Mouse (Mus musculus) lung, adult 2 months (tissue): ENCODE data around the gene Lrrc30. TPM values are rescaled to one million over a fixed set of nuclear protein-coding genes. Genes with fewer than 3 reads are reported as not detected.
A peak's percentile ranks its signal among the peaks of the same experiment; 100 is the strongest.

Experiments used
- DNase-seq: peaks from one replicate; pipeline ENCODE4 v3.0.0; 2022
- H3K4me1 ChIP-seq: fragments of 200-500 bp; 2 replicates; pipeline ENCODE4 v1.6.1; 2011; ENCODE audit warnings: low read length; ENCODE audit not compliant: control insufficient read depth, insufficient read depth
- H3K4me3 ChIP-seq: fragments of 200-500 bp; replicated peaks from 2 replicates; pipeline ENCODE3; 2011; ENCODE audit warnings: low read depth, mild to moderate bottlenecking, control low read depth, low read length; ENCODE audit errors: extremely low read depth
- CTCF ChIP-seq: fragments of 200-500 bp; IDR thresholded peaks from 2 replicates; pipeline ENCODE4 v1.5.1; 2011; ENCODE audit warnings: mild to moderate bottlenecking, low read length, control low read depth; ENCODE audit not compliant: insufficient read depth
- POLR2A ChIP-seq: fragments of 200-500 bp; IDR thresholded peaks from 2 replicates; pipeline ENCODE4 v1.6.1; 2011; ENCODE audit warnings: low read depth, mild to moderate bottlenecking, control low read depth, low read length, borderline replicate concordance; ENCODE audit errors: extremely low read depth
- WGBS: fragments of 180-500 bp; shearing (Covaris S2); methylation state at CpG from one replicate; pipeline ENCODE4 v1.1.7; 2018; 5-methylcytosine and 5-hydroxymethylcytosine counted together
- polyA plus RNA-seq: library from polyadenylated mRNA; depleted of rRNA; stranded (reverse); fragments of >200 nt; gene quantifications from 2 replicates; pipeline ENCODE4 v1.2.3, GENCODE M21; 2012; rRNA removed

Lrrc30 gene
- polyA plus RNA-seq = not detected in 2 replicates

DNA sequence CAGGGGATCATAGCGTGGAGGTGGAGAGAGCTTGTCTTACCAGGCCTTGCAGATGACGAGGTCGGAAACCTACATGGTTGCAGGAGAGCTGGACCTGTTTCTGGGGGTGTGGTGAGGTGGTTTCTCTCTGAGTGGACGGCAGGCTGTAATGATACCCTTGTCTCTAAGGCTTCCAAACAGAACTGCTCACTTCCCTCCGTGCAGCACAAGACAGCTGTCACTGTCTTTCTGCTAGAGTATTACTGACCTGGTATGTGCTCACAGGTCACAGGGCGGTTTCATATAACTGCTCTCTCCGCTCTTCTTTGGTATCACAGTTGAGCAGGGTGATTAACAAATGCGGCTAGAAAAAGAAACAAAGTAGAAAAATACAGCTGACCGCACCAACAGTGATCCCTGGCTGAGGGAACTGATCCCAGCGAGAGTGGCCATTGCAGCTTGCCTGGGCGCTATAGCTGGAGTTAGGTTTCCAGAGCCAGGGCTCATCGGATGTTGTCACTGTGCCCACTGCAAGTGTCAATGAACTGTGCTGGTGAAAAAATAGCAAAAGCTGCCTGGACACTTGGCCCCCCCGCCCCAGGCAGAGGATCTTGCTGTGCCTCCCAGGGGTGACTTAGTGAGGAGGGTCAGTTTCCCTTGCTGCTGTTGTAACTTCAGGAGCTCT lies at the start of gene Lrrc30:
Gene Lrrc30, minus strand, starts transcription at position 48 of the 664 bp plus-strand sequence.
- WGBS = 73% methylated on average over 13 of the region's 13 CpGs
- Histone ChIP-seq H3K4me3 (no peak within 1 kb of the TSS), H3K4me1 (no peaks in the 10 kb centered on the region)
- TF ChIP-seq CTCF (no peak), POLR2A (no peak)
- DNase-seq = no peak

DNA sequence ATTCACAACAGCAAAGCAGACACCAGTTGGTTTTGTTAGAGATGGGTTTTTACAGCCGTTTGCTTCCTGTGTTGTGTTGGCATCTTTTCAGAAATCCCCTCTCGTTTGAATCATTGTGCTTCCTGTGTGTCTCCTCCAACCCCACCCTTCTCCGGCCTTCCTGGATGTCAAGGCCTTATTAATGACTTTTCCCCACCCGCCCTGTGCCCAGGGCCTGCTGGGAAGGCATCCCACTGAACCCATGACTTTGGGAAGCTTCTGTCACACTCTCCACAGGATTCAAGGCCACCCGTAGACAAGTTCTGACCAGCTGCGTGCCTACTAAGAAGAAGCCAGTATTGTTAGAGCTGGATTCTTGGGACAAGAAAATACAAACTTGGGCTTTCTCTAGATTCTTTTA lies 48.6 kb upstream of the Lrrc30 start:
- WGBS = 46% methylated on average over 6 of the region's 6 CpGs

DNA sequence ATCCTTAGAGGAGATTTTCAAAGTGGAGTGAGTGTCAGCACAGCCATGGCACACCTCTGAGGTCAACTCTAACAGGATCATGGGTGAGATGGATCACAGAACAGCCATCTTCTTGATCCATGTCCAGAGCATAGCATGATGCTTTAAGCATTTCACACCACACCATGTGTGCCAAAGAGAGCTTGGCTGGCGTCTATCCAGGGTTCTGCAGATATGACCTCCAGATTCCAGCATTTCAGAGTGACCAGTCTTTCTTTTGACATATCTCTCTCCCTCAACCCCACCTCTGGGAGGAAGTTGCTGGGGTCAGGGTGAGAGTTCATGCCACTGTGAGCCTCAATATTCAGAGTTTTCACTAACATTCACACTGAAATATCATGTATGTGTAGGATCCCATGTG lies 46.1 kb upstream of the Lrrc30 start:
- Histone ChIP-seq H3K4me1 (no peaks in the 10 kb centered on the region), H3K4me3 (no peak overlapping the region)
- 82% methylated on average over 1 of the region's 1 CpGs for WGBS
- TF ChIP-seq CTCF (no peak), POLR2A (no peak)
- no peak for DNase-seq

More for the DNA sequence above, 48.6 kb upstream of the Lrrc30 start:
- DNase-seq = no peak
- no peak for TF ChIP-seq CTCF
- TF ChIP-seq POLR2A = no peak
- Histone ChIP-seq H3K4me1 (no peaks in the 10 kb centered on the region), H3K4me3 (no peak overlapping the region)

DNA sequence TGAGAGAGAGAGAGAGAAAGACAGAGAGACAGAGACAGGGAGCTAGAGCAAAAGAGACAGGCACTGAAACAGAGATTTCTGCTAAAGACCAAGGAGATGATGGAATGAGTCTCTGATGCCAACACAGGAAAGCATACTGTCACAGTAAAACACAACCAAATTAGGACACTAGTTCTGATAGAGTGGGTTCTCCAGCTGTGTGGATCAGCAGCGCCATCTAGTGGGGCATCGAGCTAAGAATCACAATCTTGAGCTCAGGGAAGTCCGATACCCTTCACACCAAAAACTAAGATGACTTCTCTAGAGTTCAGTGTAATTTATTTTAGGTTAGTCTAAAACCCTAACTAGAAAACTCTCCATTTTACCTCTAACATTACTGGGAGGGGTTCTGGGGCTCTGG lies 35.5 kb upstream of the Lrrc30 start:
- peak; percentile 91 for TF ChIP-seq CTCF
- TF ChIP-seq POLR2A = no peak
- peak; percentile 49 for DNase-seq
- 7% methylated on average over 3 of the region's 3 CpGs for WGBS
- Histone ChIP-seq H3K4me1 (no peaks in the 10 kb centered on the region), H3K4me3 (no peak overlapping the region)

DNA sequence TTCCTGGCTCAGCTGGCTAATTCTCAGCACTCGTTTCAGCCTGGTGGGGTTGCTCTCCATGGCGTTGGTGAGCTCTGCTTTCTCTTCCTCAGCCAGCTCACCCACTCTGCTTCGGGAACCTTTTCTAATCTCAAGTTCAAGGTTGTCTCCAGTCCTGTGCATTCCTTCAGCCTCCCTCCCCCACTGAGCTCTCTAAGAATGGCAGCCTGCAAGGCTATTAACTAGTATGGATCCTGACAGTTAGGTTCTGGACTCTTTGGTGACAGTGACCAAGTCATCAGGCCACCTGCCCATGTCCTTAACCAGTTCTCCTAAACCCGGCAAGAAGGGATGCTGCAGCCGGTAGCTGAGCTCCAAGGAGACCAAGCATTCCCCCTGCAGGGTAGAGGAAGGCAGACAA lies 34.5 kb upstream of the Lrrc30 start:
- no peak for DNase-seq
- WGBS = 68% methylated on average over 5 of the region's 5 CpGs
- TF ChIP-seq CTCF = no peak

DNA sequence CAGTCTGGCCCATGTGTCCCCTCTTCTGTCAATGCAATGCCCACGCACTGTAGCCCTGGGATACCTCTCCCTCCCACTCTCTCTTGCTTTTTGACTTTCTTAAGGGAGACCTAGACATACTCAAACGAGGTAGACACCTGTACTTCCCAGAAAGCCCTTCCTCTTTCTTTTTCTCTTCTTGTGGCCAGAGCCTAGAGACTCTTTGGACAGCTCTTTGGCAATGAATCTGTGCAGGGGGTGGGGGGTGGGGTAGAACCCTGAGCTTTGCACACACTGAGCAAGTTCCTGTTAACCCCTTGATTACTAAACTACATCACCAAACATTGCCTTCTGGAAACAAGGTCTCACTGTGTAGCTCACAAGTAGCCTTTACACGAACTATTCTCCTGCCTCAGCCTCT lies 31.8 kb upstream of the Lrrc30 start:
- TF ChIP-seq POLR2A (no peak), CTCF (no peak)
- DNase-seq = no peak
- 72% methylated on average over 3 of the region's 3 CpGs for WGBS
- no peak overlapping the region for H3K4me3 ChIP-seq
- no peaks in the 10 kb centered on the region for H3K4me1 ChIP-seq

More for the DNA sequence above, 34.5 kb upstream of the Lrrc30 start:
- Histone ChIP-seq H3K4me3 (no peak overlapping the region), H3K4me1 (no peaks in the 10 kb centered on the region)

DNA sequence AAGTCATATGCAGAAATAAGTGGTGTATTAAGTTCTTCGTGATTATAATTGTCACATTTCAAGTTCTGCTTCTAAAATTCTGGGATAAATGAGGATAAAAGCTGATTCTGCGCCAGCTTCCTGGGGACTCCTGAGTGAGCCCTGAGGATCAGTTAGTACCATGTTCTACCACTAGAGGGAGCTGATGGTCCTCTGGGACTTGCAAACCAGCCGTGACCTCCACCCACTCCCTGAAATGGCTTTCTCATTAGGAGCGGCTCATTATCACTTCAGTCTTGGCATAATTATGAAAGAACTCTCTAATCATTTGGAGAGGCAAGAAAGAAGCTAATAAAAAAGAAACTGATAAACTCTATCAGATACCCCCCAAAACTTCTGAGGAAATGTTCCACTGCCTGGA lies 19.0 kb upstream of the Lrrc30 start:
- DNase-seq = peak; percentile 12
- 13% methylated on average over 4 of the region's 4 CpGs for WGBS
- Histone ChIP-seq H3K4me1 (no peaks in the 10 kb centered on the region), H3K4me3 (no peak overlapping the region)
- peak; percentile 83 for TF ChIP-seq CTCF
- TF ChIP-seq POLR2A = no peak

DNA sequence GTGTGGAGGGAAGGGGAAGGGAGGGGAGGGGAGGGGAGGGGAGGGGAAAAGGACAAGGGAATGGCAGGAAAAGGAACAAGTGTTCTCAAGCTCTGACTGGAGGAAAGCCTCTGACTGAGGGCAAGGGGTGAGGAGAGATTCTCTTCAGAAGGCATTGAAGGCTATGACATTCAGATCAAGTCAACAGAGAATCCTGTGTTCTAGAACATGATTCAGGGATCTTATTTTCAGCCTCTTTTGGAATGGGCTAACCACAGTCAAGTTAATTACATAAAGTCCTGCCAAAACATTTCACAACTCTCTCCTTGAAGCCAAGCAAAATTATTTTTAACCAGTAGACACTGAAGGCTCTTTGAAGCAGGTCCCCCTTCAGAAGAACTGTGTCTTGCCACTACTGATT lies 9.1 kb upstream of the Lrrc30 start:
- Histone ChIP-seq H3K4me1 (peaks cover 5% of the 10 kb centered on the region; the same call in 1 of the 2 replicates), H3K4me3 (no peak overlapping the region)
- no peak for DNase-seq
- TF ChIP-seq POLR2A = no peak
- no peak for TF ChIP-seq CTCF

DNA sequence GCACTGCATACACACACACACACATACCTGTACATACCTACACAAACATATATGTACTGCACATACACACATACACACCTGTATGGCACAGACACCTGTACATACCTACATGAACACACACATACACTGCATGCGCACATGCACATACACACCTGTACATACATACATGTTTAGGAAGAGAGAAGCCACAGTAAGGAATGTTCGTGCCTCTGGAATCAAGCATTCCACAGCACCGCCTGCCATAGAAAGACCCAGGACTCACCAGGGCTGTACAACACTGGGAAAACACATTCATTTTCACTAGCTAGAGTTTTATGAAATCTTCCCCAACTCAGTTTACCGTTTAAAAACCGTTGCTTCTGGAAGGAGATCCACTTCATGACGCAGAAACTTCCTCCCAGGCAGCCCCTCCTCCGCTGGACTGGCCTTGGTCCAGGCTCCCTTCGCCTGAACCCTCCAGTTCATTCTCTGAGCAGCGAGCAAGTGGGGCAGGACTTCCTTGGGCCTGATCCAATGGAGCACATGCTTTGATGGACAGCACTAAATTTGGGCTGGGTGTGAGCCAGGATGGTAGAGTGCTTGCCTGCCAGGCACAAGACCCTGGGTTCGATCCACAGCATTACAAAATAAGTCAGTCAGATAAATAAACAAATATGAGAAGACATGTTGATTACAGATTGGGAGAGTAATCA lies 5.7 kb upstream of the Lrrc30 start:
- Histone ChIP-seq H3K4me3 (no peak overlapping the region), H3K4me1 (peaks cover 5% of the 10 kb centered on the region; the same call in 1 of the 2 replicates)
- peak; percentile 9 for DNase-seq
- 36% methylated on average over 10 of the region's 10 CpGs for WGBS
- no peak for TF ChIP-seq CTCF
- TF ChIP-seq POLR2A = no peak

DNA sequence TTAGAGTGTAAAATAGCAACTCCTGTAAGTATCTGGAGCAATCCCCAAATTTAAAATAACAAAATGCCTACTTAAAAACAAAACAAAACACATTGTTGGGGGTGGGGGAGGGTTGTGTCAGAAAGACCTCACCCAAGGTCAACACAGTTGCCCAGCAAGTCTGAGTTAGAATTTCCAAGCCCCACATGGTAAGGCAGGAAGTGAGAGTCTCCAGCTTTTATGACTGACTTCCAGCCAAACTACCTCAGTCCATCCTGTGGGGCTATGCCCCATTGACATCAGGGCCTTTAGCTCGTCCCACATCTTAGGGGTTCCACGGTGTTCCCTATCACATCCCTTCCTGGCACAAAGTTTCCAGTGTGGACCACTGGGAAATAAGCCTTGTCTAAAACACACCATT lies 4.4 kb upstream of the Lrrc30 start:
- no peak for TF ChIP-seq CTCF
- TF ChIP-seq POLR2A = no peak
- peaks cover 5% of the 10 kb centered on the region; the same call in 1 of the 2 replicates for H3K4me1 ChIP-seq
- 73% methylated on average over 2 of the region's 2 CpGs for WGBS
- DNase-seq = no peak
- no peak overlapping the region for H3K4me3 ChIP-seq
